Mouse (Mus musculus): Measurements from ENCODE around the gene Elmo1. TPM values are rescaled to one million over a fixed set of nuclear protein-coding genes. Genes with fewer than 3 reads are reported as not detected.

Gene Elmo1
- total RNA-seq, 4 experiments from 2014 or later: 71.7 to 78.6 (median 74.5) TPM

- DNase-seq (ENCODE audit: low spot score in 2 of 2): peak in 1 of 2 experiments; percentile 36
Observed at GRCm38 (mm10) chr13:20512317-20513240, 422.2 kb downstream of the Elmo1 start.

- DNase-seq (ENCODE audit: low spot score in 2 of 2): no peak
Observed at GRCm38 (mm10) chr13:20514721-20515120, 424.3 kb downstream of the Elmo1 start.

- DNase-seq (ENCODE audit: low spot score in 2 of 2): no peak
Observed at GRCm38 (mm10) chr13:20516096-20516495, 425.7 kb downstream of the Elmo1 start.

- no peak for DNase-seq (ENCODE audit: low spot score in 2 of 2)
Observed at GRCm38 (mm10) chr13:20517702-20518101, 427.3 kb downstream of the Elmo1 start.

- DNase-seq (ENCODE audit: low spot score in 2 of 2): no peak
Observed at GRCm38 (mm10) chr13:20521492-20521891, 431.1 kb downstream of the Elmo1 start.

- no peak for DNase-seq (ENCODE audit: low spot score in 2 of 2)
Observed at GRCm38 (mm10) chr13:20523671-20524070, 433.3 kb downstream of the Elmo1 start.

GRCm38 (mm10) chr13:20525844-20526243 lies 435.4 kb downstream of the Elmo1 start:
- DNase-seq (ENCODE audit: low spot score in 2 of 2): no peak

GRCm38 (mm10) chr13:20537053-20537452 lies 446.7 kb downstream of the Elmo1 start:
- DNase-seq (ENCODE audit: low spot score in 2 of 2): no peak

GRCm38 (mm10) chr13:20537487-20537886 lies 447.1 kb downstream of the Elmo1 start:
- DNase-seq (ENCODE audit: low spot score in 2 of 2): no peak

- DNase-seq (ENCODE audit: low spot score in 2 of 2): peak in 1 of 2 experiments; percentile 72
Observed at GRCm38 (mm10) chr13:20538216-20539070, 448.0 kb downstream of the Elmo1 start.

- DNase-seq (ENCODE audit: low spot score in 2 of 2): no peak
Observed at GRCm38 (mm10) chr13:20539631-20540030, 449.2 kb downstream of the Elmo1 start.

- no peak for DNase-seq (ENCODE audit: low spot score in 2 of 2)
Observed at GRCm38 (mm10) chr13:20546568-20547204, 456.3 kb downstream of the Elmo1 start.

- DNase-seq (ENCODE audit: low spot score in 2 of 2): no peak
Observed at GRCm38 (mm10) chr13:20549983-20550382, 459.6 kb downstream of the Elmo1 start.

- DNase-seq (ENCODE audit: low spot score in 2 of 2): no peak
Observed at GRCm38 (mm10) chr13:20551559-20551958, 461.2 kb downstream of the Elmo1 start.

GRCm38 (mm10) chr13:20555853-20556452 lies 465.6 kb downstream of the Elmo1 start:
- no peak for DNase-seq (ENCODE audit: low spot score in 2 of 2)

- DNase-seq (ENCODE audit: low spot score in 2 of 2): no peak
Observed at GRCm38 (mm10) chr13:20556739-20557138, 466.3 kb downstream of the Elmo1 start.

- no peak for DNase-seq (ENCODE audit: low spot score in 2 of 2)
Observed at GRCm38 (mm10) chr13:20557156-20557555, 466.8 kb downstream of the Elmo1 start.

- no peak for DNase-seq (ENCODE audit: low spot score in 2 of 2)
Observed at GRCm38 (mm10) chr13:20558376-20558775, 468.0 kb downstream of the Elmo1 start.

- DNase-seq (ENCODE audit: low spot score in 2 of 2): no peak
Observed at GRCm38 (mm10) chr13:20564414-20564813, 474.0 kb downstream of the Elmo1 start.

GRCm38 (mm10) chr13:20575186-20575585 lies 484.8 kb downstream of the Elmo1 start:
- no peak for DNase-seq (ENCODE audit: low spot score in 2 of 2)

GRCm38 (mm10) chr13:20585868-20586267 lies 495.5 kb downstream of the Elmo1 start:
- no peak for DNase-seq (ENCODE audit: low spot score in 2 of 2)
